Mouse (Mus musculus) stomach, embryonic 16.5 days (tissue): Measurements from ENCODE around the gene Tmem121. TPM values are rescaled to one million over a fixed set of nuclear protein-coding genes. Genes with fewer than 3 reads are reported as not detected.

Source experiments
- ATAC-seq: fragments of 200-750 bp; cut with Nextera tagmentation; 2 replicates; pipeline ENCODE4 v1.8.0; 2017; ENCODE audit warnings: moderate number of reproducible peaks, moderate TSS enrichment; ENCODE audit not compliant: insufficient read depth, low FRiP score
- H3K27ac ChIP-seq: fragments of 300-500 bp; sonication (generic); 2 replicates; pipeline ENCODE4 v1.5.1; 2014; ENCODE audit warnings: low read length
- H3K27me3 ChIP-seq: fragments of 300-500 bp; sonication (generic); 2 replicates; pipeline ENCODE4 v1.6.1; 2014; ENCODE audit warnings: low read length, control low read depth, mixed read lengths; ENCODE audit not compliant: control insufficient read depth, insufficient read depth
- H3K36me3 ChIP-seq: fragments of 300-500 bp; sonication (generic); 2 replicates; pipeline ENCODE4 v1.6.1; 2014; ENCODE audit warnings: low read length; ENCODE audit not compliant: control insufficient read depth, insufficient read depth
- H3K4me1 ChIP-seq: fragments of 300-500 bp; sonication (generic); 2 replicates; pipeline ENCODE4 v1.6.1; 2014; ENCODE audit warnings: low read length, control low read depth, mixed read lengths; ENCODE audit not compliant: control insufficient read depth, insufficient read depth
- H3K4me2 ChIP-seq: fragments of 300-500 bp; sonication (generic); 2 replicates; pipeline ENCODE4 v1.6.1; 2014; ENCODE audit warnings: low read depth, low read length, mixed read lengths
- H3K4me3 ChIP-seq: fragments of 300-500 bp; sonication (generic); replicated peaks from 2 replicates; pipeline ENCODE4 v1.5.1; 2014; ENCODE audit warnings: mild to moderate bottlenecking, low read length
- H3K9ac ChIP-seq: fragments of 300-500 bp; sonication (generic); 2 replicates; pipeline ENCODE4 v1.6.1; 2014; ENCODE audit warnings: low read length
- H3K9me3 ChIP-seq: fragments of 300-500 bp; sonication (generic); replicated peaks from 2 replicates; pipeline ENCODE4 v1.6.1; 2016; ENCODE audit warnings: low read length, control low read depth; ENCODE audit not compliant: control insufficient read depth
- whole genome bisulfite sequencing: fragments of 180-500 bp; shearing (Covaris S2); extraction: QIAGEN DNeasy Blood & Tissue Kit; methylation state at CpG from one replicate; pipeline ENCODE4 v1.1.7; 2014; 5-methylcytosine and 5-hydroxymethylcytosine counted together
- polyA plus RNA-seq: library from polyadenylated mRNA; unstranded; fragments of >200 nt; fragmentation: Nextera tagmentation; extraction: Ambion mirVana; gene quantifications from 2 replicates; pipeline ENCODE4 v1.2.1, GENCODE M21; 2015

Tmem121 gene
- polyA plus RNA-seq, 1 experiment from 2014 or later = 6.5 TPM

GRCm38 (mm10) chr12:113176960-113177725, 8.6 kb upstream of the Tmem121 start:
- no peak for ATAC-seq
- WGBS = 85% methylated on average over 18 of the region's 18 CpGs

GRCm38 (mm10) chr12:113181020-113181419, 4.7 kb upstream of the Tmem121 start:
- Histone ChIP-seq H3K36me3 (no peaks in the 10 kb centered on the region), H3K4me2 (no peak overlapping the region), H3K27me3 (peaks cover 9% of the 10 kb centered on the region), H3K27ac (no peak overlapping the region), H3K4me1 (peaks cover 7% of the 10 kb centered on the region), H3K9ac (no peak overlapping the region), H3K9me3 (no peaks in the 10 kb centered on the region), H3K4me3 (no peak overlapping the region)
- 38% methylated on average over 4 of the region's 4 CpGs for WGBS
- ATAC-seq = no peak

More at GRCm38 (mm10) chr12:113176960-113177725, 8.6 kb upstream of the Tmem121 start:
- H3K27ac ChIP-seq = no peak overlapping the region
- no peaks in the 10 kb centered on the region for H3K9me3 ChIP-seq
- no peak overlapping the region for H3K9ac ChIP-seq
- H3K4me3 ChIP-seq = no peak overlapping the region
- H3K4me1 ChIP-seq = no peaks in the 10 kb centered on the region
- no peak overlapping the region for H3K4me2 ChIP-seq
- no peaks in the 10 kb centered on the region for H3K36me3 ChIP-seq
- H3K27me3 ChIP-seq = no peaks in the 10 kb centered on the region

GRCm38 (mm10) chr12:113184945-113185344, 785 bp upstream of the Tmem121 start:
- WGBS = 65% methylated on average over 5 of the region's 5 CpGs
- 0 out of 2 replicates have a peak, but pooled peaks cover 7% of the 10 kb centered on the region for H3K36me3 ChIP-seq
- no peak overlapping the region for H3K4me2 ChIP-seq
- H3K4me1 ChIP-seq = peaks cover 20% of the 10 kb centered on the region
- no peak overlapping the region for H3K9ac ChIP-seq
- ATAC-seq = no peak
- H3K27ac ChIP-seq = no peak overlapping the region
- H3K9me3 ChIP-seq = no peaks in the 10 kb centered on the region
- no peak overlapping the region for H3K4me3 ChIP-seq
- peaks cover 21% of the 10 kb centered on the region for H3K27me3 ChIP-seq

GRCm38 (mm10) chr12:113186326-113187010, 738 bp downstream of the Tmem121 start:
- H3K27ac ChIP-seq = no peak overlapping the region
- ATAC-seq = no peak
- WGBS = 45% methylated on average over 12 of the region's 12 CpGs
- H3K36me3 ChIP-seq = 0 out of 2 replicates have a peak, but pooled peaks cover 7% of the 10 kb centered on the region
- peak overlapping the region; percentile 87 for H3K4me2 ChIP-seq
- H3K9ac ChIP-seq = peak overlapping the region; percentile 73
- H3K9me3 ChIP-seq = no peaks in the 10 kb centered on the region
- H3K4me3 ChIP-seq = peak overlapping the region; percentile 66
- H3K27me3 ChIP-seq = peaks cover 21% of the 10 kb centered on the region
- H3K4me1 ChIP-seq = peaks cover 20% of the 10 kb centered on the region

GRCm38 (mm10) chr12:113187011-113187375, 1.3 kb downstream of the Tmem121 start:
- Histone ChIP-seq H3K4me2 (peak overlapping the region; percentile 77; the same call in 1 of the 2 replicates), H3K36me3 (0 out of 2 replicates have a peak, but pooled peaks cover 7% of the 10 kb centered on the region), H3K9me3 (no peaks in the 10 kb centered on the region), H3K27ac (no peak overlapping the region), H3K9ac (no peak overlapping the region), H3K27me3 (peaks cover 21% of the 10 kb centered on the region), H3K4me1 (peaks cover 20% of the 10 kb centered on the region), H3K4me3 (peak overlapping the region; percentile 46)
- 44% methylated on average over 4 of the region's 4 CpGs for WGBS
- no peak for ATAC-seq

GRCm38 (mm10) chr12:113187584-113188295, 2.0 kb downstream of the Tmem121 start:
- 4% methylated on average over 56 of the region's 56 CpGs for WGBS
- peak; percentile 38 for ATAC-seq
- peak overlapping the region; percentile 54 for H3K9ac ChIP-seq

GRCm38 (mm10) chr12:113188349-113189055, 2.8 kb downstream of the Tmem121 start:
- no peak for ATAC-seq
- peak overlapping the region; percentile 46; the same call in 1 of the 2 replicates for H3K4me3 ChIP-seq
- no peak overlapping the region for H3K27ac ChIP-seq
- H3K4me2 ChIP-seq = 0 out of 2 replicates have a peak overlapping the region, but pooled peaks have one; percentile 77
- no peak overlapping the region for H3K9ac ChIP-seq
- peaks cover 21% of the 10 kb centered on the region for H3K27me3 ChIP-seq
- WGBS = 82% methylated on average over 51 of the region's 51 CpGs
- H3K4me1 ChIP-seq = peaks cover 20% of the 10 kb centered on the region
- H3K9me3 ChIP-seq = no peaks in the 10 kb centered on the region
- 0 out of 2 replicates have a peak, but pooled peaks cover 7% of the 10 kb centered on the region for H3K36me3 ChIP-seq

More at GRCm38 (mm10) chr12:113187584-113188295, 2.0 kb downstream of the Tmem121 start:
- peak overlapping the region; percentile 46 for H3K4me3 ChIP-seq
- H3K9me3 ChIP-seq = no peaks in the 10 kb centered on the region
- H3K4me2 ChIP-seq = peak overlapping the region; percentile 77
- no peak overlapping the region for H3K27ac ChIP-seq
- H3K27me3 ChIP-seq = peaks cover 21% of the 10 kb centered on the region
- H3K4me1 ChIP-seq = peaks cover 20% of the 10 kb centered on the region
- 0 out of 2 replicates have a peak, but pooled peaks cover 7% of the 10 kb centered on the region for H3K36me3 ChIP-seq

- Histone ChIP-seq H3K4me3 (no peak overlapping the region), H3K4me2 (no peak overlapping the region), H3K9ac (no peak overlapping the region), H3K27ac (no peak overlapping the region), H3K36me3 (0 out of 2 replicates have a peak, but pooled peaks cover 6% of the 10 kb centered on the region), H3K4me1 (no peaks in the 10 kb centered on the region), H3K27me3 (no peaks in the 10 kb centered on the region), H3K9me3 (no peaks in the 10 kb centered on the region)
- ATAC-seq = no peak
- WGBS = 57% methylated on average over 2 of the region's 2 CpGs
Measured at GRCm38 (mm10) chr12:113193423-113193822, 7.7 kb downstream of the Tmem121 start.
